Mouse (Mus musculus) liver, embryonic 16.5 days (tissue): ENCODE measurements around the gene Nasp. TPM values are rescaled to one million over a fixed set of nuclear protein-coding genes. Genes with fewer than 3 reads are reported as not detected.

ENCODE experiments used
- ATAC-seq: fragments of 200-750 bp; cut with Nextera tagmentation; 2 replicates; pipeline ENCODE4 v1.8.0; 2017; ENCODE audit warnings: low read depth, mild to moderate bottlenecking, moderate number of reproducible peaks, moderate library complexity
- H3K27ac ChIP-seq: fragments of 300-500 bp; sonication (generic); 2 replicates; pipeline ENCODE4 v1.5.1; 2014; ENCODE audit warnings: mild to moderate bottlenecking, low read length
- H3K27me3 ChIP-seq: fragments of 300-500 bp; sonication (generic); 2 replicates; pipeline ENCODE4 v1.6.1; 2014; ENCODE audit warnings: low read depth, low read length, mixed read lengths; ENCODE audit not compliant: control insufficient read depth, insufficient read depth
- H3K36me3 ChIP-seq: fragments of 300-500 bp; sonication (generic); 2 replicates; pipeline ENCODE4 v1.6.1; 2014; ENCODE audit warnings: mild to moderate bottlenecking; ENCODE audit not compliant: control insufficient read depth, insufficient read depth
- H3K4me1 ChIP-seq: fragments of 300-500 bp; sonication (generic); 2 replicates; pipeline ENCODE4 v1.6.1; 2014; ENCODE audit warnings: low read depth, low read length, mixed read lengths; ENCODE audit not compliant: control insufficient read depth
- H3K4me2 ChIP-seq: fragments of 300-500 bp; sonication (generic); 2 replicates; pipeline ENCODE4 v1.6.1; 2014; ENCODE audit warnings: low read depth, low read length, mixed read lengths
- H3K4me3 ChIP-seq: fragments of 300-500 bp; sonication (generic); 2 replicates; pipeline ENCODE4 v1.5.1; 2014; ENCODE audit warnings: low read depth, mild to moderate bottlenecking, low read length
- H3K9ac ChIP-seq: fragments of 300-500 bp; sonication (generic); 2 replicates; pipeline ENCODE4 v1.6.1; 2014; ENCODE audit warnings: low read depth, low read length
- H3K9me3 ChIP-seq: fragments of 300-500 bp; sonication (generic); replicated peaks from 2 replicates; pipeline ENCODE4 v1.6.1; 2016; ENCODE audit warnings: low read length; ENCODE audit not compliant: control insufficient read depth
- WGBS: fragments of 180-500 bp; shearing (Covaris S2); extraction: QIAGEN DNeasy Blood & Tissue Kit; methylation state at CpG from one replicate; pipeline ENCODE4 v1.1.7; 2014; ENCODE audit not compliant: insufficient replicate concordance; 5-methylcytosine and 5-hydroxymethylcytosine counted together
- polyA plus RNA-seq: library from polyadenylated mRNA; unstranded; fragments of >200 nt; fragmentation: Nextera tagmentation; extraction: Ambion mirVana; gene quantifications from 2 replicates; pipeline ENCODE4 v1.2.1, GENCODE M21; 2015

The Nasp gene
- polyA plus RNA-seq, 1 experiment from 2014 or later = 38.4 TPM

GRCm38 (mm10) chr4:116649411-116649810, 21.7 kb upstream of the Nasp start:
- no peaks in the 10 kb centered on the region for H3K9me3 ChIP-seq
- no peaks in the 10 kb centered on the region; the same call in 1 of the 2 replicates for H3K36me3 ChIP-seq
- H3K4me1 ChIP-seq = peaks cover 21% of the 10 kb centered on the region
- H3K27me3 ChIP-seq = no peaks in the 10 kb centered on the region
- peak overlapping the region; percentile 71 for H3K4me2 ChIP-seq
- no peak overlapping the region for H3K4me3 ChIP-seq
- no peak for ATAC-seq
- WGBS = 84% methylated on average over 2 of the region's 2 CpGs
- H3K27ac ChIP-seq = no peak overlapping the region
- no peak overlapping the region for H3K9ac ChIP-seq

- WGBS = 69% methylated on average over 7 of the region's 7 CpGs
- no peak for ATAC-seq
Observed at GRCm38 (mm10) chr4:116645624-116646023, 17.9 kb upstream of the Nasp start.

GRCm38 (mm10) chr4:116644326-116644725, 16.6 kb upstream of the Nasp start:
- Histone ChIP-seq H3K9me3 (no peaks in the 10 kb centered on the region), H3K9ac (no peak overlapping the region), H3K27ac (no peak overlapping the region), H3K4me2 (no peak overlapping the region), H3K27me3 (no peaks in the 10 kb centered on the region), H3K4me1 (peaks cover 4% of the 10 kb centered on the region), H3K4me3 (no peak overlapping the region), H3K36me3 (peaks cover 32% of the 10 kb centered on the region)
- ATAC-seq = no peak
- 51% methylated on average over 6 of the region's 6 CpGs for whole genome bisulfite sequencing

More at GRCm38 (mm10) chr4:116645624-116646023, 17.9 kb upstream of the Nasp start:
- Histone ChIP-seq H3K4me2 (no peak overlapping the region), H3K9me3 (no peaks in the 10 kb centered on the region), H3K4me3 (no peak overlapping the region), H3K27ac (no peak overlapping the region), H3K27me3 (no peaks in the 10 kb centered on the region), H3K9ac (no peak overlapping the region), H3K36me3 (peaks cover 24% of the 10 kb centered on the region), H3K4me1 (peaks cover 17% of the 10 kb centered on the region)

- H3K27me3 ChIP-seq = no peaks in the 10 kb centered on the region
- H3K4me2 ChIP-seq = no peak overlapping the region
- H3K36me3 ChIP-seq = peaks cover 45% of the 10 kb centered on the region
- no peaks in the 10 kb centered on the region; the same call in 1 of the 2 replicates for H3K4me1 ChIP-seq
- no peaks in the 10 kb centered on the region for H3K9me3 ChIP-seq
- H3K27ac ChIP-seq = no peak overlapping the region
- 82% methylated on average over 1 of the region's 1 CpGs for WGBS
- H3K4me3 ChIP-seq = no peak overlapping the region
- no peak for ATAC-seq
- H3K9ac ChIP-seq = no peak overlapping the region
Observed at GRCm38 (mm10) chr4:116642071-116642470, 14.3 kb upstream of the Nasp start.

GRCm38 (mm10) chr4:116638821-116639220, 11.1 kb upstream of the Nasp start:
- H3K36me3 ChIP-seq = peaks cover 53% of the 10 kb centered on the region
- no peak for ATAC-seq
- WGBS = 82% methylated on average over 6 of the region's 6 CpGs
- H3K9me3 ChIP-seq = no peaks in the 10 kb centered on the region
- H3K4me1 ChIP-seq = no peaks in the 10 kb centered on the region
- no peak overlapping the region for H3K4me2 ChIP-seq
- no peak overlapping the region for H3K9ac ChIP-seq
- H3K27ac ChIP-seq = no peak overlapping the region
- H3K27me3 ChIP-seq = no peaks in the 10 kb centered on the region
- H3K4me3 ChIP-seq = no peak overlapping the region

- no peak for ATAC-seq
Observed at GRCm38 (mm10) chr4:116635197-116635596, 7.5 kb upstream of the Nasp start.

GRCm38 (mm10) chr4:116627359-116627716, 403 bp downstream of the Nasp start:
- Histone ChIP-seq H3K36me3 (peaks cover 3% of the 10 kb centered on the region), H3K9ac (peak overlapping the region; percentile 91), H3K27me3 (no peaks in the 10 kb centered on the region), H3K4me1 (peaks cover 22% of the 10 kb centered on the region), H3K4me3 (peak overlapping the region; percentile 98), H3K27ac (peak overlapping the region; percentile 95), H3K4me2 (peak overlapping the region; percentile 98), H3K9me3 (no peaks in the 10 kb centered on the region)
- WGBS = 0% methylated on average over 13 of the region's 13 CpGs
- ATAC-seq = peak; percentile 86

More at GRCm38 (mm10) chr4:116635197-116635596, 7.5 kb upstream of the Nasp start:
- peaks cover 26% of the 10 kb centered on the region for H3K36me3 ChIP-seq
- no peak overlapping the region for H3K4me2 ChIP-seq
- H3K27ac ChIP-seq = no peak overlapping the region
- no peak overlapping the region for H3K9ac ChIP-seq
- H3K27me3 ChIP-seq = no peaks in the 10 kb centered on the region
- H3K9me3 ChIP-seq = no peaks in the 10 kb centered on the region
- no peak overlapping the region for H3K4me3 ChIP-seq
- WGBS = 78% methylated on average over 1 of the region's 1 CpGs
- H3K4me1 ChIP-seq = no peaks in the 10 kb centered on the region

GRCm38 (mm10) chr4:116626658-116627358, 933 bp downstream of the Nasp start:
- Histone ChIP-seq H3K27me3 (no peaks in the 10 kb centered on the region), H3K4me1 (peaks cover 22% of the 10 kb centered on the region), H3K4me3 (peak overlapping the region; percentile 98), H3K27ac (peak overlapping the region; percentile 95), H3K9ac (peak overlapping the region; percentile 91), H3K36me3 (peaks cover 3% of the 10 kb centered on the region), H3K9me3 (no peaks in the 10 kb centered on the region), H3K4me2 (peak overlapping the region; percentile 98)
- WGBS = 0% methylated on average over 50 of the region's 53 CpGs
- ATAC-seq = peak; percentile 70

GRCm38 (mm10) chr4:116624831-116625230, 2.9 kb downstream of the Nasp start:
- Histone ChIP-seq H3K9ac (no peak overlapping the region), H3K36me3 (peaks cover 18% of the 10 kb centered on the region), H3K4me3 (no peak overlapping the region), H3K27ac (no peak overlapping the region), H3K4me2 (no peak overlapping the region), H3K27me3 (no peaks in the 10 kb centered on the region), H3K9me3 (no peaks in the 10 kb centered on the region), H3K4me1 (peaks cover 22% of the 10 kb centered on the region)
- no peak for ATAC-seq
- WGBS = 87% methylated on average over 4 of the region's 4 CpGs
